Mouse (Mus musculus): Measurements from ENCODE around the gene Ip6k2. TPM values are rescaled to one million over a fixed set of nuclear protein-coding genes. Genes with fewer than 3 reads are reported as not detected.

Gene Ip6k2
- polyA plus RNA-seq, 1 experiment from 2014 or later, result 170 TPM

- H3K27ac ChIP-seq, result no peak overlapping the region
- H3K9me3 ChIP-seq, result no peaks in the 10 kb centered on the region
- peak overlapping the region; percentile 20 for H3K4me2 ChIP-seq (replicated peaks)
- ATAC-seq (ENCODE audit: low FRiP score, low read depth), result no peak
- no peak overlapping the region for H3K4me3 ChIP-seq
- H3K9ac ChIP-seq, result no peak overlapping the region
- 90% methylated on average over 2 of the region's 2 CpGs for WGBS
- H3K27me3 ChIP-seq (replicated peaks), result no peaks in the 10 kb centered on the region
- peaks cover 67% of the 10 kb centered on the region for H3K4me1 ChIP-seq
- no peaks in the 10 kb centered on the region for H3K36me3 ChIP-seq
Measured at GRCm38 (mm10) chr9:108787080-108787479, 3.5 kb downstream of the Ip6k2 start.

- Histone ChIP-seq H3K9me3 (no peaks in the 10 kb centered on the region), H3K36me3 (no peaks in the 10 kb centered on the region), H3K27me3 (replicated peaks) (no peaks in the 10 kb centered on the region), H3K4me1 (peaks cover 71% of the 10 kb centered on the region), H3K9ac (no peak overlapping the region), H3K4me3 (no peak overlapping the region), H3K27ac (no peak overlapping the region), H3K4me2 (replicated peaks) (peak overlapping the region; percentile 18; the same call in 1 of the 2 replicates)
- no peak for ATAC-seq (ENCODE audit: low FRiP score, low read depth)
- WGBS, result 71% methylated on average over 3 of the region's 3 CpGs
Measured at GRCm38 (mm10) chr9:108788713-108789112, 5.1 kb downstream of the Ip6k2 start.

- Histone ChIP-seq H3K27me3 (replicated peaks) (no peaks in the 10 kb centered on the region), H3K27ac (no peak overlapping the region), H3K36me3 (peaks cover 15% of the 10 kb centered on the region), H3K4me3 (no peak overlapping the region), H3K9me3 (no peaks in the 10 kb centered on the region), H3K4me2 (replicated peaks) (no peak overlapping the region), H3K9ac (no peak overlapping the region), H3K4me1 (peaks cover 69% of the 10 kb centered on the region)
- WGBS, result 98% methylated on average over 1 of the region's 1 CpGs
- ATAC-seq (ENCODE audit: low FRiP score, low read depth), result no peak
Measured at GRCm38 (mm10) chr9:108792307-108792706, 8.7 kb downstream of the Ip6k2 start.

DNA sequence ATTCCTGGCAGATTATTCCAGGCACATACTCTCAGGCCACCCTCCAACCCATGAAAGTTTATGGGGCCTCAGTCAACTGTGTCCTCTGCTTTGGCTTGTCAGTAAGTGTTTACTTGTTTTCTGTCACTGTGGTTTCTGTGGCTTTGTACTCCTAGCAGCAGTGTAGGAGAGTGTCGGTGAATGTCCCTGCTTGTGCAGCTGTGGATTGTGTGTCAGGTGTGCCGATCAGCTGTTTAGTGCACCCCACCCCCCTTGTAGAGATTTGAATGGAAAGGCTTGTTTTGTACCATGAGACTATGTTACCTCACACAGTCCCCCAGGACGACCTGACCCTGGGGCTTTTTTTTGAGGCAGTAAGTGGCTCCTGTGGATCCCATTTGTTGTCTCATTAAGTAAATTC lies 9.1 kb downstream of the Ip6k2 start:
- Histone ChIP-seq H3K27me3 (replicated peaks) (no peaks in the 10 kb centered on the region), H3K9me3 (no peaks in the 10 kb centered on the region), H3K9ac (no peak overlapping the region), H3K4me2 (replicated peaks) (no peak overlapping the region), H3K4me1 (peaks cover 64% of the 10 kb centered on the region), H3K36me3 (peaks cover 19% of the 10 kb centered on the region), H3K4me3 (no peak overlapping the region), H3K27ac (no peak overlapping the region)
- ATAC-seq (ENCODE audit: low FRiP score, low read depth), result no peak
- WGBS, result 61% methylated on average over 3 of the region's 3 CpGs

DNA sequence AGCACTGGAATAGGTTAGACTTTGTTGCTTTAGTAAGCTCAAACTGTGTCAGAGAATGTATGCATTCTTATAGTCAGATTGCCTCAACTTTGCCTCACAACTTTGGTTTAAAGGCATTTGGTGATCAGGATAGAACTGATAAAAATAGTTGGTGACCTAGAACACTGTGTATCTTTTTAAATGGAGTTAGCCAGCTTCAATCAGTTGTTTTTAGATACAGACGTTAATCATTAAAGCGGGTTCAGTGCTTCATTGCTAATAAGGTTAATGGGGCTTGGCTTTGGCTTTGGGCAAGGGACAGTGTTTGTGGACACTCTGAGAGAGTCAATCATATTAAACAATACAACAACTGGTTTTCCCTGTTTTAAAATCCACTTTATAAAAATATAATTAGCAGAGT lies 11.7 kb downstream of the Ip6k2 start:
- peaks cover 45% of the 10 kb centered on the region for H3K4me1 ChIP-seq
- no peak overlapping the region for H3K4me3 ChIP-seq
- H3K27me3 ChIP-seq (replicated peaks), result no peaks in the 10 kb centered on the region
- no peak overlapping the region for H3K9ac ChIP-seq
- ATAC-seq (ENCODE audit: low FRiP score, low read depth), result no peak
- no peak overlapping the region for H3K4me2 ChIP-seq (replicated peaks)
- H3K36me3 ChIP-seq, result peaks cover 42% of the 10 kb centered on the region
- no peak overlapping the region for H3K27ac ChIP-seq
- WGBS, result 50% methylated on average over 2 of the region's 2 CpGs
- no peaks in the 10 kb centered on the region for H3K9me3 ChIP-seq

GRCm38 (mm10) chr9:108795762-108796161 lies 12.2 kb downstream of the Ip6k2 start:
- H3K27me3 ChIP-seq (replicated peaks), result no peaks in the 10 kb centered on the region
- H3K4me1 ChIP-seq, result peaks cover 44% of the 10 kb centered on the region
- H3K9ac ChIP-seq, result no peak overlapping the region
- H3K4me2 ChIP-seq (replicated peaks), result peak overlapping the region; percentile 30
- no peaks in the 10 kb centered on the region for H3K9me3 ChIP-seq
- 35% methylated on average over 11 of the region's 11 CpGs for WGBS
- ATAC-seq (ENCODE audit: low FRiP score, low read depth), result no peak
- H3K27ac ChIP-seq, result no peak overlapping the region
- H3K36me3 ChIP-seq, result peaks cover 45% of the 10 kb centered on the region
- no peak overlapping the region for H3K4me3 ChIP-seq

DNA sequence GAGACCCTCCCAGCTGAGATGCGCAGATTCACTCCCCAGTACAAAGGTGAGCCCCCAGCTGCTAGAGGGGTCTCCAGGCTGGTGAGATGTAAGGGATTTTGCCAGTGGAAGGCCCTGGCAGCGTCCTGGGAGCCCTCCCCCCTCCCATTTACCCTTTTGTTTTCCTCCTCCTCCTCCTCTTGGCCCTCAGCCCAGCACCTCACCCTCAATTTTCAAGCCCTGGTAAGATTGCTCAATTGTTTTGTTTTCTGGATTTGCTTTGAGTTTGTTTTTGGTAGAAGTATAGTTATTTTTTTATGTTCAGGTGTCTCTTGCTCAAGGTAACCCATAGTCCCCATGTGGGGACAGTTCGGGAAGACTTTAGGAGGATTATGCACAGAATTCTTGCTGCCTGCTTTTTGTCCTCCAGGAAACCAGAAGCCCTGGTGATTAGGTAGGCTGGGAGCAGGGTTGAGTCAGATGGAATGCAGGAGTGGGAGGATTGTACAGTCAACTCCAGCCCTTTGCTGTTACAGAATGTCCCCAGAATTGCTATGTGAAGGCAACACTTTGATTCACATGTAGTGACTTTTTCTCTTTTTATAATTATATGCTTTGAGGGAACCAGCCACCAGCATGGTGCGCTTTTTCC lies 12.9 kb downstream of the Ip6k2 start:
- Histone ChIP-seq H3K9me3 (no peaks in the 10 kb centered on the region), H3K27me3 (replicated peaks) (no peaks in the 10 kb centered on the region), H3K36me3 (peaks cover 51% of the 10 kb centered on the region), H3K4me1 (peaks cover 37% of the 10 kb centered on the region), H3K9ac (no peak overlapping the region), H3K4me3 (no peak overlapping the region), H3K27ac (no peak overlapping the region), H3K4me2 (replicated peaks) (peak overlapping the region; percentile 30; the same call in 1 of the 2 replicates)
- ATAC-seq (ENCODE audit: low FRiP score, low read depth), result no peak
- WGBS, result 80% methylated on average over 4 of the region's 4 CpGs

GRCm38 (mm10) chr9:108797477-108797876 lies 13.9 kb downstream of the Ip6k2 start:
- no peak for ATAC-seq (ENCODE audit: low FRiP score, low read depth)
- Histone ChIP-seq H3K27ac (no peak overlapping the region), H3K4me3 (no peak overlapping the region), H3K27me3 (replicated peaks) (no peaks in the 10 kb centered on the region), H3K36me3 (peaks cover 61% of the 10 kb centered on the region), H3K9me3 (no peaks in the 10 kb centered on the region), H3K4me1 (peaks cover 30% of the 10 kb centered on the region), H3K9ac (no peak overlapping the region), H3K4me2 (replicated peaks) (no peak overlapping the region)
- WGBS, result 91% methylated on average over 7 of the region's 7 CpGs

GRCm38 (mm10) chr9:108798508-108799075 lies 15.0 kb downstream of the Ip6k2 start:
- H3K36me3 ChIP-seq, result peaks cover 72% of the 10 kb centered on the region

GRCm38 (mm10) chr9:108799564-108799963 lies 16.0 kb downstream of the Ip6k2 start:
- Histone ChIP-seq H3K4me2 (replicated peaks) (no peak overlapping the region), H3K27ac (no peak overlapping the region), H3K36me3 (peaks cover 81% of the 10 kb centered on the region), H3K9ac (no peak overlapping the region), H3K27me3 (replicated peaks) (no peaks in the 10 kb centered on the region), H3K4me1 (peaks cover 13% of the 10 kb centered on the region), H3K9me3 (no peaks in the 10 kb centered on the region), H3K4me3 (no peak overlapping the region)
- no peak for ATAC-seq (ENCODE audit: low FRiP score, low read depth)
- 87% methylated on average over 3 of the region's 3 CpGs for WGBS

More at GRCm38 (mm10) chr9:108798508-108799075, 15.0 kb downstream of the Ip6k2 start:
- no peaks in the 10 kb centered on the region for H3K27me3 ChIP-seq (replicated peaks)
- no peak for ATAC-seq (ENCODE audit: low FRiP score, low read depth)
- no peak overlapping the region for H3K4me2 ChIP-seq (replicated peaks)
- no peaks in the 10 kb centered on the region for H3K9me3 ChIP-seq
- 89% methylated on average over 5 of the region's 5 CpGs for WGBS
- H3K4me3 ChIP-seq, result no peak overlapping the region
- peaks cover 21% of the 10 kb centered on the region for H3K4me1 ChIP-seq
- no peak overlapping the region for H3K27ac ChIP-seq
- H3K9ac ChIP-seq, result no peak overlapping the region

DNA sequence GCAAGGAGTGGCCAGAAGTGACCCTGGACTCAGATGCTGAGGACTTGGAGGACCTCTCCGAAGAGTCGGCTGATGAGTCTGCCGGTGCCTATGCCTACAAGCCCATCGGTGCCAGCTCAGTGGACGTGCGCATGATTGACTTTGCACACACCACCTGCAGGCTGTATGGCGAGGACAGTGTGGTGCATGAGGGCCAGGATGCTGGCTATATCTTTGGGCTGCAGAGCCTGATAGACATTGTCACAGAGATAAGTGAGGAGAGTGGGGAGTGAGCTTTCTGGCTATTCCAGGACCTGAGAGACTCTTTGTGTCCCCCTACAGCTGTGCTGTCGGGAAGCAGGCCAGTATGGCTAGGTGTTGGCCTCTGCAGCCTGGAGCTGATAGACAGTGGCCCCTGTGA lies 22.2 kb downstream of the Ip6k2 start:
- WGBS, result 86% methylated on average over 8 of the region's 8 CpGs
- peaks cover 67% of the 10 kb centered on the region for H3K36me3 ChIP-seq

GRCm38 (mm10) chr9:108806379-108806778 lies 22.8 kb downstream of the Ip6k2 start:
- no peak overlapping the region for H3K4me2 ChIP-seq (replicated peaks)
- peaks cover 63% of the 10 kb centered on the region for H3K36me3 ChIP-seq

More for the DNA sequence above, 22.2 kb downstream of the Ip6k2 start:
- ATAC-seq (ENCODE audit: low FRiP score, low read depth), result no peak
- no peak overlapping the region for H3K9ac ChIP-seq
- no peak overlapping the region for H3K4me3 ChIP-seq
- no peak overlapping the region for H3K27ac ChIP-seq
- no peak overlapping the region for H3K4me2 ChIP-seq (replicated peaks)
- no peaks in the 10 kb centered on the region for H3K9me3 ChIP-seq
- H3K4me1 ChIP-seq, result peaks cover 11% of the 10 kb centered on the region
- no peaks in the 10 kb centered on the region for H3K27me3 ChIP-seq (replicated peaks)

GRCm38 (mm10) chr9:108806831-108807230 lies 23.2 kb downstream of the Ip6k2 start:
- Histone ChIP-seq H3K4me3 (no peak overlapping the region), H3K27me3 (replicated peaks) (no peaks in the 10 kb centered on the region), H3K36me3 (peaks cover 63% of the 10 kb centered on the region), H3K27ac (no peak overlapping the region), H3K4me1 (peaks cover 11% of the 10 kb centered on the region), H3K9me3 (no peaks in the 10 kb centered on the region), H3K4me2 (replicated peaks) (no peak overlapping the region), H3K9ac (no peak overlapping the region)
- ATAC-seq (ENCODE audit: low FRiP score, low read depth), result no peak
- 93% methylated on average over 1 of the region's 1 CpGs for WGBS

More at GRCm38 (mm10) chr9:108806379-108806778, 22.8 kb downstream of the Ip6k2 start:
- no peak overlapping the region for H3K9ac ChIP-seq
- H3K27ac ChIP-seq, result no peak overlapping the region
- no peak for ATAC-seq (ENCODE audit: low FRiP score, low read depth)
- H3K9me3 ChIP-seq, result no peaks in the 10 kb centered on the region
- H3K4me1 ChIP-seq, result peaks cover 11% of the 10 kb centered on the region
- no peaks in the 10 kb centered on the region for H3K27me3 ChIP-seq (replicated peaks)
- H3K4me3 ChIP-seq, result no peak overlapping the region
